Mouse (Mus musculus) midbrain, postnatal 0 days (tissue): ENCODE data around the gene Tubgcp2. TPM values are rescaled to one million over a fixed set of nuclear protein-coding genes. Genes with fewer than 3 reads are reported as not detected.

ENCODE experiments used
- ATAC-seq: fragments of 200-750 bp; cut with Nextera tagmentation; 2 replicates; pipeline ENCODE4 v1.8.0; 2017; ENCODE audit warnings: moderate number of reproducible peaks, mild to moderate bottlenecking, moderate TSS enrichment, moderate library complexity; ENCODE audit not compliant: low FRiP score
- DNase-seq: peaks from one replicate; pipeline ENCODE4 v3.0.0-alpha.2; 2015; ENCODE audit warnings: low spot score
- H3K27ac ChIP-seq: fragments of 300-500 bp; sonication (generic); 2 replicates; pipeline ENCODE4 v1.5.1; 2014; ENCODE audit warnings: low read depth, mild to moderate bottlenecking, low read length, mixed read lengths
- H3K27me3 ChIP-seq: fragments of 300-500 bp; sonication (generic); 2 replicates; pipeline ENCODE4 v1.6.1; 2014; ENCODE audit warnings: low read length, control low read depth, mixed read lengths; ENCODE audit not compliant: insufficient read depth
- H3K36me3 ChIP-seq: fragments of 300-500 bp; sonication (generic); 2 replicates; pipeline ENCODE4 v1.6.1; 2014; ENCODE audit warnings: low read length, control low read depth, mixed read lengths; ENCODE audit not compliant: insufficient read depth
- H3K4me1 ChIP-seq: fragments of 300-500 bp; sonication (generic); 2 replicates; pipeline ENCODE4 v1.6.1; 2014; ENCODE audit warnings: mild to moderate bottlenecking, control low read depth, antibody characterized with exemption, low read length, mixed read lengths; ENCODE audit not compliant: insufficient read depth
- H3K4me2 ChIP-seq: fragments of 300-500 bp; sonication (generic); 2 replicates; pipeline ENCODE4 v1.6.1; 2014; ENCODE audit warnings: low read depth, mild to moderate bottlenecking, low read length, mixed read lengths; ENCODE audit not compliant: poor library complexity, severe bottlenecking
- H3K4me3 ChIP-seq: fragments of 300-500 bp; sonication (generic); 2 replicates; pipeline ENCODE4 v1.5.1; 2014; ENCODE audit warnings: low read depth, mild to moderate bottlenecking, low read length, moderate library complexity
- H3K9ac ChIP-seq: fragments of 300-500 bp; sonication (generic); replicated peaks from 2 replicates; pipeline ENCODE4 v1.6.1; 2014; ENCODE audit warnings: mild to moderate bottlenecking, low read length, moderate library complexity, mixed read lengths; ENCODE audit not compliant: poor library complexity, severe bottlenecking
- H3K9me3 ChIP-seq: fragments of 300-500 bp; sonication (generic); 2 replicates; pipeline ENCODE4 v1.6.1; 2016; ENCODE audit warnings: low read length, control low read depth
- CTCF ChIP-seq: IDR thresholded peaks from 2 replicates; pipeline ENCODE4 v1.5.1; 2016; ENCODE audit warnings: antibody characterized with exemption, mild to moderate bottlenecking
- WGBS: fragments of 180-500 bp; shearing (Covaris S2); extraction: QIAGEN DNeasy Blood & Tissue Kit; methylation state at CpG from one replicate; pipeline ENCODE4 v1.1.7; 2014; 5-methylcytosine and 5-hydroxymethylcytosine counted together
- polyA plus RNA-seq: library from polyadenylated mRNA; unstranded; fragments of >200 nt; fragmentation: Nextera tagmentation; extraction: Ambion mirVana; gene quantifications from 2 replicates; pipeline ENCODE4 v1.2.1, GENCODE M21; 2015
- total RNA-seq: library from RNA; depleted of rRNA; stranded (reverse); fragments of >200 nt; gene quantifications from 2 replicates; pipeline ENCODE4 v1.2.3, GENCODE M21; 2014; rRNA removed

Gene Tubgcp2
- total RNA-seq (66.9 and 70.1 TPM in 2 replicates), polyA plus RNA-seq (61.6 and 65.2 TPM in 2 replicates)

DNA sequence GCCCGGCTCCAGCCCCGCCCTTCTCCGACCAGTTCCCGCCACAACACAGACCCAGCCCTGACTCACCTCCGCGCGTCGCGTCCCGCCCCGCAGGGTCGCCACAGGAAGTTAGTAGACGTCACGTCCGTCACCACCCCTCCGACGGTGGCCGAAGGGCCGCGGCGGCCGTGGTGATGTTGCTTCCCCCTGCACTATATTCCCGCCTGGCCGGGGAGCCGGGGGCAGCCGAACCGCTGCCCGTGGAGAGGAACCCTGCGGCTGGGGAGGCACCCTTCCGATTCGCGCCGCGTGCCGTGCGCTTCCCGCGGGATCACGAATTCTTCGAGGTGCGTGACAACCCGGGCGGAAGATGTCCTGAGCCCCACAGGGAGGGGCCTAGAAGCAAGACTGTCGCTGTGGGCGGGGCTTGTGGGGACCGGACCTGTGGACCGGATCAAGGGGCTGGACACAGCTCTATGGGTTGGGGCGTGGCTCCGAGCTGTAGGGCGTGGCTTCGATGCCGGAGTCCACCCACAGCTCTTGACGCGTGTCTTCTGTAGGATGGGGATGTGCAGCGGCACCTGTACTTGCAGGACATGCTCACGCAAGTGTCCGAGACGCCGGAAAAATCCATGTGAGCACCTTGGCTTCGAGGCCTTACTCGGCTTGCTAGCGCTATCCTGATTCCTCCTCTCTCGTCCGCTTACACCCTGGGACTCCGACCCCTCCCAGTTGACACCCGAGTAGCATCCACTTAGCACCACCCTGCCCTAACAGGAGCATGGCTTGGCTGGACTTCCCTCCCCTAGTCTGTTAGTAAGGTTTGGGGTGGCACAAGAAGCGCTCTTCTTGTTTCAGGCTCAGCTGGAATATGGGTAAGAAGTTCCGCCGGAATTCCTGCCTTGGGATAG is at the start of gene Tubgcp2, which contains the start of gene Zfp511:
Gene Tubgcp2, minus strand, starts transcription at position 389 of the 890 bp plus-strand sequence.
Gene Zfp511, plus strand, starts transcription at position 111 of the 890 bp plus-strand sequence.
- H3K4me2 ChIP-seq: peak within 1 kb of the TSS; percentile 73
- H3K9ac ChIP-seq: peak within 1 kb of the TSS; percentile 87
- H3K4me3 ChIP-seq: peak within 1 kb of the TSS; percentile 86
- H3K9me3 ChIP-seq: no peaks in the 10 kb centered on the region
- peak within 1 kb of the TSS; percentile 85 for H3K27ac ChIP-seq
- H3K27me3 ChIP-seq: no peaks in the 10 kb centered on the region
- ATAC-seq: peak; percentile 95
- DNase-seq: peak; percentile 95
- TF ChIP-seq CTCF: no peak
- WGBS: under 1% methylated on average over 69 of the region's 69 CpGs
- peaks cover 26% of the 10 kb centered on the region for H3K36me3 ChIP-seq
- peaks cover 3% of the 10 kb centered on the region; the same call in 1 of the 2 replicates for H3K4me1 ChIP-seq

DNA sequence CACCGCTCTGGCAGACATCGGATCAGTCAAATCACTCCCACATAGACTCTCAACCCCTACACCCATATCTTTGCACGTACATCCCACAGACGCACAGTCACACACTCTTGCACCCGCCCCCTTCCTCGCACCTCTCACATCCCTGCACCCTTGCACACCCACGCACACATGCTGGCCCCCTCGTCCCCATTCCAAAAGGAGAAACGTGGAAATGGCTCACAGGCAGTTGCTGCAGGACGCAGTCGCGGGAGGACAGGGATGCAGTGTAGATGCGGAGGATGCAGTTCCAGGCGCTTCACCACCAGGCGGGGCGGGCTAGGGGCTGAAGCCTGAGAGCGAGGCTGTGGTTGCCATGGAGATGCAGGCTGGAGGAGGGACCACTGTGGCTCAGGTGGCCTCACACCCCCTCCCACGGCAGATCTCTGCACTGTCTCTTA is 45.8 kb upstream of the Tubgcp2 start, which contains the start of gene Caly:
Gene Caly, minus strand, starts transcription at position 307 of the 437 bp plus-strand sequence.
- peak; percentile 90 for ATAC-seq
- H3K4me2 ChIP-seq: peak within 1 kb of the TSS; percentile 71
- H3K27ac ChIP-seq: peak within 1 kb of the TSS; percentile 84
- H3K9ac ChIP-seq: peak within 1 kb of the TSS; percentile 69
- H3K4me3 ChIP-seq: peak within 1 kb of the TSS; percentile 44
- no peaks in the 10 kb centered on the region for H3K9me3 ChIP-seq
- H3K4me1 ChIP-seq: peaks cover 7% of the 10 kb centered on the region; the same call in 1 of the 2 replicates
- no peaks in the 10 kb centered on the region; the same call in 1 of the 2 replicates for H3K27me3 ChIP-seq
- no peaks in the 10 kb centered on the region for H3K36me3 ChIP-seq
- TF ChIP-seq CTCF: peak; percentile 92
- DNase-seq: peak; percentile 96
- 2% methylated on average over 18 of the region's 18 CpGs for WGBS

DNA sequence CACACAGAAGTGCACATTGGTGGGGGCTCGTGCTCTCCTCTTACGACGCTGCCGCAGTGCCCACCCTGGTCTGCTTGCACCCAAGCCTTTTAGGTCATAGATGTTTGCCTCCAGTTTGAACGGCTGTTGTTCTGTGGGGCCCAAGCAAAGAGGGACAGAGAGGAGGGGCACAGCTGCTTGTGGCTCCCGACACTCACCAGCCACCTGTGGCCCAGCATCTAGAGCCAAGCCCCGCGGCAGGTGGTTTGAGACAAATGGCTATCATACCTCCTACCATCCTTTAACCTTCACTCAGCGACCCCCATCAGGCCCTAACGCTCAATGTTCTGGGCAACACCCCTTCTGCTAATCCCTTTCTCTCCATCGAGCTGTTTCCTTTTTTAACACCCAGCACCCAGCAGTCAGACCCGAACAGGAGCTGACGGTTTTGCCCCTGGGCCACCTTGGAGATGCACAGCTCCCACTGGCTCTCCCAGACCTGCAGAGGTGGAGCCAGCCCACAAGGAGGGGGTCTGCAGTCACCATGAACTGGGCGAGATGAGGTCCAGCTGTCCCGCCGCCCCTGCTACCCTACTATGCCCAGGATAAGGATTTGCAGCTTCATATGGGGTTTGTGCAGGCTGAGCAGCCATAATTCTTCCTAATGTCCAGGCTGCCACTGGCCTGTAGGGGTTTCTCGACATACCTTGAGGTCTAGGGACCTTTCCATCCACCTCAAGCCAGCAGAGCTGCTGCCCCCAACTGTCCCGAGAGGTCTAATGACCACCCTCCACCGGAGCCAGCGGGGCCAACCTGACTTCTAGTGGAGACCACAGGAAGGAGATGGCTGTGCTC is 45.2 kb upstream of the Tubgcp2 start:
- Histone ChIP-seq H3K27ac (peak overlapping the region; percentile 84), H3K4me3 (peak overlapping the region; percentile 44), H3K9ac (peak overlapping the region; percentile 69), H3K9me3 (no peaks in the 10 kb centered on the region), H3K4me1 (peaks cover 7% of the 10 kb centered on the region; the same call in 1 of the 2 replicates), H3K4me2 (peak overlapping the region; percentile 71), H3K27me3 (no peaks in the 10 kb centered on the region; the same call in 1 of the 2 replicates), H3K36me3 (no peaks in the 10 kb centered on the region)
- ATAC-seq (peak; percentile 73), DNase-seq (peak; percentile 62)
- no peak for TF ChIP-seq CTCF
- WGBS: 4% methylated on average over 20 of the region's 20 CpGs

DNA sequence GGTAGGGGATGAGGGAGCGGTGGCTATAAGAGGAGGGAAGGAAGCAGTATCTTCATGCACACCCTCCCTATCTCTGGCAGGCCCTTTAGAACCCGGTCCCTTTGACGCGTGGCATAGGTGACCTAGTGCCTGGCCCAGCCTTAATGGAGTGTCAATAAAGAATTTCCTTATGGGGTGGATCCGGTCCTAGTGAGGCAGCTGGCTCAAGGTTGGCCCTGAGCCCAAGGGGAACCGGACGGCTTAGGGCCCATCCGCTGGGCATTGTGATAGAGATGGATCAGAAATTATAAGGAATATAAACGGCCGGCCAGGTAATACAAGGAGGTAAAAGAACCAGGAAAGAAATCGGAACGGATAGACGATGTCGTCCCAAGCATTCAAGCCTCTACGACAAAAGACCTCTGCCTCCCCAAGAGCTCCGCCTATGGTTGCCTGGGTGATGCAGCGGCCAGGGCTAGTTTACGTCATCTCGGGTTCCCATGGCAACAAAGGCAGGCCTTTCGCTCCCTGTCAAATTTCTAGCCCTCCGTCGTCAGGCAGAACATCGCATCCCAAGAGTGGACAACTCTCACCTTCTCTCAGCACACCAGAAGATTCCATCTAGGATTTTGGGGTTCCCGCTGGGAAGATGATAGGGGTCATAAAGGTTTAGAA is 44.2 kb upstream of the Tubgcp2 start:
- peak; percentile 97 for DNase-seq
- H3K4me3 ChIP-seq: peak overlapping the region; percentile 44
- WGBS: 2% methylated on average over 24 of the region's 24 CpGs
- H3K9ac ChIP-seq: peak overlapping the region; percentile 69
- peak overlapping the region; percentile 84 for H3K27ac ChIP-seq
- H3K27me3 ChIP-seq: no peaks in the 10 kb centered on the region; the same call in 1 of the 2 replicates
- peak overlapping the region; percentile 71 for H3K4me2 ChIP-seq
- H3K9me3 ChIP-seq: no peaks in the 10 kb centered on the region
- no peaks in the 10 kb centered on the region for H3K36me3 ChIP-seq
- ATAC-seq: peak; percentile 76
- H3K4me1 ChIP-seq: peaks cover 7% of the 10 kb centered on the region; the same call in 1 of the 2 replicates
- peak; percentile 53 for TF ChIP-seq CTCF

DNA sequence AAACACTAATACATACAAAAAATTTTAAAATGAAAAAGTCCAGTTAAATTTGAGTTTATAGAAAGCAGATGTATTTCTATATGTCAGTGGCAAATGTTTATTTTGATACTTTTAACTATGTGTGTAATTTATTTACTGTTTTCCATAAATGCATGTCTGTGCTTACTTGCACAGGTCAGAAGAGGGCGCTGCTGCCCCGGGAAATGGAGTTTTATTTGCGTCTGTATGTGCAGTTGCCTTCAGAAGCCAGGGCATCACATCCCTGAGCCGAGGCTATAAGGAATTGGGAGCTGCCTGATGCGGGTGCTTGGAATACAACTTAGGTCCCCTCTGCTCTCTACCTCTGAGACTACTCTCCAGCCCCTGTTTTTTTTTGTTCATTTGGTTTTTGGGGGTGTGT is 42.2 kb upstream of the Tubgcp2 start:
- TF ChIP-seq CTCF: peak; percentile 91
- ATAC-seq (no peak), DNase-seq (peak; percentile 85)
- Histone ChIP-seq H3K36me3 (no peaks in the 10 kb centered on the region), H3K4me3 (no peak overlapping the region), H3K9me3 (no peaks in the 10 kb centered on the region), H3K4me1 (peaks cover 7% of the 10 kb centered on the region; the same call in 1 of the 2 replicates), H3K27me3 (no peaks in the 10 kb centered on the region; the same call in 1 of the 2 replicates), H3K4me2 (0 out of 2 replicates have a peak overlapping the region, but pooled peaks have one; percentile 71), H3K9ac (no peak overlapping the region), H3K27ac (no peak overlapping the region)
- 9% methylated on average over 5 of the region's 5 CpGs for WGBS
